Mouse (Mus musculus) E14TG2a.4 (cell line): ENCODE measurements at regions not wholly inside any gene's neighbourhood (a gene's known extent, or its start where the extent isn't known, plus 50 kb on each side); places are given as distances from the start of the nearest gene placed in this dataset.

Source experiments
- H3K27me3 ChIP-seq: 2 replicates; pipeline ENCODE4 v1.6.1; 2014; ENCODE audit warnings: low read length, control low read depth; ENCODE audit not compliant: insufficient read depth
- H3K36me3 ChIP-seq: 2 replicates; pipeline ENCODE4 v1.6.1; 2014; ENCODE audit warnings: low read length, control low read depth; ENCODE audit not compliant: insufficient read depth
- H3K4me1 ChIP-seq: replicated peaks from 2 replicates; pipeline ENCODE4 v1.6.1; 2014; ENCODE audit warnings: low read depth, low read length, control low read depth
- H3K4me3 ChIP-seq: replicated peaks from 2 replicates; pipeline ENCODE4 v1.5.1; 2014; ENCODE audit warnings: mild to moderate bottlenecking, low read length
- H3K9me3 ChIP-seq: 2 replicates; pipeline ENCODE4 v1.6.1; 2014; ENCODE audit warnings: low read length, control low read depth
- CTCF ChIP-seq: conservative IDR thresholded peaks from 2 replicates; pipeline ENCODE4 v1.5.1; 2014; ENCODE audit warnings: low read length
- NANOG ChIP-seq: IDR thresholded peaks from 2 replicates; pipeline ENCODE4 v1.6.1; 2014; ENCODE audit warnings: borderline replicate concordance, low read length, mixed read lengths
- POU5F1 ChIP-seq: IDR thresholded peaks from 2 replicates; pipeline ENCODE4 v1.6.1; 2014; ENCODE audit warnings: low read length, borderline replicate concordance

- H3K4me3 ChIP-seq = no peak overlapping the region
- no peaks in the 10 kb centered on the region for H3K4me1 ChIP-seq
- TF ChIP-seq CTCF = no peak
- no peak for TF ChIP-seq NANOG
- TF ChIP-seq POU5F1 = no peak
- H3K9me3 ChIP-seq = no peaks in the 10 kb centered on the region
- no peaks in the 10 kb centered on the region for H3K36me3 ChIP-seq
- no peaks in the 10 kb centered on the region for H3K27me3 ChIP-seq
Observed at GRCm38 (mm10) chr2:45814741-45815140, 697.5 kb upstream of the Zeb2 start.

- TF ChIP-seq NANOG = no peak
- TF ChIP-seq POU5F1 = no peak
- TF ChIP-seq CTCF = no peak
- Histone ChIP-seq H3K27me3 (no peaks in the 10 kb centered on the region), H3K4me1 (no peaks in the 10 kb centered on the region), H3K36me3 (no peaks in the 10 kb centered on the region), H3K9me3 (no peaks in the 10 kb centered on the region), H3K4me3 (no peak overlapping the region)
Observed at GRCm38 (mm10) chr2:45805329-45805728, 688.1 kb upstream of the Zeb2 start.

- no peaks in the 10 kb centered on the region for H3K36me3 ChIP-seq
- no peaks in the 10 kb centered on the region for H3K4me1 ChIP-seq
- no peaks in the 10 kb centered on the region for H3K9me3 ChIP-seq
- H3K27me3 ChIP-seq = no peaks in the 10 kb centered on the region
- TF ChIP-seq NANOG = no peak
- no peak for TF ChIP-seq CTCF
- TF ChIP-seq POU5F1 = no peak
- no peak overlapping the region for H3K4me3 ChIP-seq
Observed at GRCm38 (mm10) chr2:45800131-45800530, 682.9 kb upstream of the Zeb2 start.

GRCm38 (mm10) chr2:45793561-45793960 lies 676.4 kb upstream of the Zeb2 start:
- Histone ChIP-seq H3K36me3 (no peaks in the 10 kb centered on the region), H3K4me1 (no peaks in the 10 kb centered on the region), H3K4me3 (no peak overlapping the region), H3K9me3 (no peaks in the 10 kb centered on the region), H3K27me3 (peaks cover 3% of the 10 kb centered on the region; the same call in 1 of the 2 replicates)
- no peak for TF ChIP-seq NANOG

GRCm38 (mm10) chr2:45789739-45790138 lies 672.5 kb upstream of the Zeb2 start:
- Histone ChIP-seq H3K4me3 (no peak overlapping the region), H3K36me3 (no peaks in the 10 kb centered on the region), H3K4me1 (no peaks in the 10 kb centered on the region), H3K9me3 (no peaks in the 10 kb centered on the region), H3K27me3 (peaks cover 8% of the 10 kb centered on the region; the same call in 1 of the 2 replicates)
- no peak for TF ChIP-seq NANOG
- no peak for TF ChIP-seq POU5F1
- TF ChIP-seq CTCF = no peak

GRCm38 (mm10) chr2:45787732-45788390 lies 670.7 kb upstream of the Zeb2 start:
- no peak for TF ChIP-seq CTCF
- TF ChIP-seq NANOG = no peak
- no peak for TF ChIP-seq POU5F1
- Histone ChIP-seq H3K4me3 (peak overlapping the region; percentile 37; the same call in 1 of the 2 replicates), H3K27me3 (peaks cover 8% of the 10 kb centered on the region; the same call in 1 of the 2 replicates), H3K36me3 (no peaks in the 10 kb centered on the region), H3K4me1 (no peaks in the 10 kb centered on the region), H3K9me3 (no peaks in the 10 kb centered on the region)

GRCm38 (mm10) chr2:45786787-45787186 lies 669.6 kb upstream of the Zeb2 start:
- TF ChIP-seq NANOG = no peak
- no peak for TF ChIP-seq POU5F1
- TF ChIP-seq CTCF = no peak
- H3K27me3 ChIP-seq = peaks cover 8% of the 10 kb centered on the region; the same call in 1 of the 2 replicates
- H3K36me3 ChIP-seq = no peaks in the 10 kb centered on the region
- H3K4me3 ChIP-seq = no peak overlapping the region
- H3K4me1 ChIP-seq = no peaks in the 10 kb centered on the region
- no peaks in the 10 kb centered on the region for H3K9me3 ChIP-seq

- H3K27me3 ChIP-seq = peaks cover 8% of the 10 kb centered on the region; the same call in 1 of the 2 replicates
- H3K4me3 ChIP-seq = no peak overlapping the region
- no peak for TF ChIP-seq POU5F1
- TF ChIP-seq NANOG = no peak
- no peak for TF ChIP-seq CTCF
- no peaks in the 10 kb centered on the region for H3K36me3 ChIP-seq
- H3K4me1 ChIP-seq = no peaks in the 10 kb centered on the region
- H3K9me3 ChIP-seq = no peaks in the 10 kb centered on the region
Observed at GRCm38 (mm10) chr2:45785684-45786083, 668.5 kb upstream of the Zeb2 start.
